Mouse (Mus musculus) liver, postnatal 0 days (tissue): ENCODE results near the gene Clic4. TPM values are rescaled to one million over a fixed set of nuclear protein-coding genes. Genes with fewer than 3 reads are reported as not detected.

Source experiments
- ATAC-seq: fragments of 200-750 bp; cut with Nextera tagmentation; 2 replicates; pipeline ENCODE4 v1.8.0; 2017; ENCODE audit warnings: mild to moderate bottlenecking, moderate library complexity
- DNase-seq: peaks from one replicate; pipeline ENCODE4 v3.0.0-alpha.2; 2016
- H3K27ac ChIP-seq: fragments of 300-500 bp; sonication (generic); 2 replicates; pipeline ENCODE4 v1.5.1; 2014; ENCODE audit warnings: antibody characterized with exemption, moderate library complexity, mild to moderate bottlenecking, low read depth
- H3K27me3 ChIP-seq: fragments of 300-500 bp; sonication (generic); 2 replicates; pipeline ENCODE4 v1.6.1; 2014; ENCODE audit warnings: low read length, control low read depth, mixed read lengths; ENCODE audit not compliant: insufficient read depth
- H3K36me3 ChIP-seq: fragments of 300-500 bp; sonication (generic); replicated peaks from 2 replicates; pipeline ENCODE4 v1.6.1; 2014; ENCODE audit warnings: mild to moderate bottlenecking, control low read depth, low read length, moderate library complexity, mixed read lengths; ENCODE audit not compliant: insufficient read depth
- H3K4me1 ChIP-seq: fragments of 300-500 bp; sonication (generic); 2 replicates; pipeline ENCODE4 v1.6.1; 2014; ENCODE audit warnings: antibody characterized with exemption, mild to moderate bottlenecking, control low read depth; ENCODE audit not compliant: insufficient read depth
- H3K4me2 ChIP-seq: fragments of 300-500 bp; sonication (generic); 2 replicates; pipeline ENCODE4 v1.6.1; 2014; ENCODE audit warnings: low read depth, mild to moderate bottlenecking, low read length, moderate library complexity, mixed read lengths
- H3K4me3 ChIP-seq: fragments of 300-500 bp; sonication (generic); 2 replicates; pipeline ENCODE4 v1.5.1; 2014; ENCODE audit warnings: low read depth, low read length
- H3K9ac ChIP-seq: fragments of 300-500 bp; sonication (generic); replicated peaks from 2 replicates; pipeline ENCODE4 v1.6.1; 2014; ENCODE audit warnings: mild to moderate bottlenecking, moderate library complexity
- H3K9me3 ChIP-seq: fragments of 300-500 bp; sonication (generic); 2 replicates; pipeline ENCODE4 v1.6.1; 2016; ENCODE audit warnings: mild to moderate bottlenecking, control low read depth, low read length, mixed read lengths
- CTCF ChIP-seq: sonication (generic); IDR thresholded peaks from 2 replicates; pipeline ENCODE4 v1.5.1; 2016; ENCODE audit warnings: antibody characterized with exemption, low read depth
- EP300 ChIP-seq: IDR thresholded peaks from 2 replicates; pipeline ENCODE4 v1.6.1; 2016; ENCODE audit warnings: antibody characterized with exemption, low read depth, mild to moderate bottlenecking
- WGBS: fragments of 180-500 bp; shearing (Covaris S2); extraction: QIAGEN DNeasy Blood & Tissue Kit; methylation state at CpG from one replicate; pipeline ENCODE4 v1.1.7; 2014; ENCODE audit not compliant: insufficient replicate concordance; 5-methylcytosine and 5-hydroxymethylcytosine counted together
- polyA plus RNA-seq: library from polyadenylated mRNA; unstranded; fragments of >200 nt; fragmentation: Nextera tagmentation; extraction: Ambion mirVana; gene quantifications from 2 replicates; pipeline ENCODE4 v1.2.1, GENCODE M21; 2015

Clic4 gene
- polyA plus RNA-seq, 1 experiment from 2014 or later = 64.6 TPM

GRCm38 (mm10) chr4:135167816-135168527, 104.6 kb downstream of the Clic4 start:
- Histone ChIP-seq H3K9me3 (no peaks in the 10 kb centered on the region), H3K9ac (no peak overlapping the region), H3K27me3 (peaks cover 27% of the 10 kb centered on the region), H3K4me3 (no peak overlapping the region), H3K27ac (no peak overlapping the region), H3K4me2 (no peak overlapping the region), H3K4me1 (peaks cover 3% of the 10 kb centered on the region; the same call in 1 of the 2 replicates), H3K36me3 (no peaks in the 10 kb centered on the region)
- DNase-seq (no peak), ATAC-seq (no peak)
- TF ChIP-seq CTCF (no peak), EP300 (no peak)
- WGBS = 52% methylated on average over 7 of the region's 7 CpGs

- H3K27ac ChIP-seq = no peak overlapping the region
- H3K9ac ChIP-seq = no peak overlapping the region
- peaks cover 3% of the 10 kb centered on the region; the same call in 1 of the 2 replicates for H3K4me1 ChIP-seq
- no peaks in the 10 kb centered on the region for H3K9me3 ChIP-seq
- no peak overlapping the region for H3K4me2 ChIP-seq
- TF ChIP-seq CTCF (no peak), EP300 (no peak)
- H3K4me3 ChIP-seq = no peak overlapping the region
- no peaks in the 10 kb centered on the region for H3K36me3 ChIP-seq
- no peak for DNase-seq
- WGBS = 46% methylated on average over 23 of the region's 23 CpGs
- peak; percentile 62 for ATAC-seq
- peaks cover 27% of the 10 kb centered on the region for H3K27me3 ChIP-seq
These were observed 106.0 kb downstream of the Clic4 start for GRCm38 (mm10) chr4:135166413-135167225.

GRCm38 (mm10) chr4:135165761-135166160, 106.9 kb downstream of the Clic4 start:
- no peak overlapping the region for H3K4me3 ChIP-seq
- no peaks in the 10 kb centered on the region for H3K9me3 ChIP-seq
- no peaks in the 10 kb centered on the region for H3K36me3 ChIP-seq
- H3K27ac ChIP-seq = no peak overlapping the region
- peaks cover 27% of the 10 kb centered on the region for H3K27me3 ChIP-seq
- no peak overlapping the region for H3K4me2 ChIP-seq
- H3K9ac ChIP-seq = no peak overlapping the region
- WGBS = 57% methylated on average over 6 of the region's 6 CpGs
- no peak for DNase-seq
- ATAC-seq = no peak
- peaks cover 3% of the 10 kb centered on the region; the same call in 1 of the 2 replicates for H3K4me1 ChIP-seq
- TF ChIP-seq EP300 = no peak
- TF ChIP-seq CTCF = no peak

Other genes starting within 250 kb of the Clic4 start
- gene Runx3, start 152.2 kb downstream of the Clic4 start, polyA plus RNA-seq = 0.39 and 0.46 TPM in 2 replicates
- 79.3 and 90.6 TPM in 2 replicates for gene Srrm1, start 80.5 kb upstream of the Clic4 start, polyA plus RNA-seq
- 0.12 and 0.14 TPM in 2 replicates for gene Ncmap, start 125.4 kb upstream of the Clic4 start, polyA plus RNA-seq
- gene Rcan3, start 161.0 kb upstream of the Clic4 start, polyA plus RNA-seq = 3.7 and 4.9 TPM in 2 replicates
- gene Stpg1, start 222.0 kb upstream of the Clic4 start, polyA plus RNA-seq = not detected in 2 replicates
- 1.6 TPM in 2 replicates for gene Nipal3, start 222.2 kb upstream of the Clic4 start, polyA plus RNA-seq